Mouse (Mus musculus) brain, embryonic 18.5 days (tissue): ENCODE measurements around the gene Celsr1.

Experiments
- DNase-seq: peaks from one replicate; pipeline ENCODE4 v3.0.0-alpha.2; 2012; ENCODE audit warnings: low read depth, low spot score

Celsr1 gene

GRCm38 (mm10) chr15:86035913-86036312, 2.3 kb upstream of the Celsr1 start:
- no peak for DNase-seq

GRCm38 (mm10) chr15:86034781-86035360, 1.3 kb upstream of the Celsr1 start:
- DNase-seq: no peak

- DNase-seq: no peak
Measured at GRCm38 (mm10) chr15:86034021-86034523, 495 bp upstream of the Celsr1 start.

GRCm38 (mm10) chr15:86032811-86033190, 776 bp downstream of the Celsr1 start:
- no peak for DNase-seq

GRCm38 (mm10) chr15:86029981-86030380, 3.6 kb downstream of the Celsr1 start:
- no peak for DNase-seq

GRCm38 (mm10) chr15:86027871-86028270, 5.7 kb downstream of the Celsr1 start:
- DNase-seq: no peak

- no peak for DNase-seq
Measured at GRCm38 (mm10) chr15:86021971-86022370, 11.6 kb downstream of the Celsr1 start.

- no peak for DNase-seq
Measured at GRCm38 (mm10) chr15:86021301-86021700, 12.3 kb downstream of the Celsr1 start.

- DNase-seq: no peak
Measured at GRCm38 (mm10) chr15:86020008-86020407, 13.6 kb downstream of the Celsr1 start.

GRCm38 (mm10) chr15:86018753-86019512, 14.6 kb downstream of the Celsr1 start:
- DNase-seq: no peak

- no peak for DNase-seq
Measured at GRCm38 (mm10) chr15:86017336-86017735, 16.2 kb downstream of the Celsr1 start.

GRCm38 (mm10) chr15:86015860-86016541, 17.6 kb downstream of the Celsr1 start:
- no peak for DNase-seq

- no peak for DNase-seq
Measured at GRCm38 (mm10) chr15:86015026-86015425, 18.6 kb downstream of the Celsr1 start.

- no peak for DNase-seq
Measured at GRCm38 (mm10) chr15:86013656-86014055, 19.9 kb downstream of the Celsr1 start.

GRCm38 (mm10) chr15:86013130-86013529, 20.4 kb downstream of the Celsr1 start:
- no peak for DNase-seq

GRCm38 (mm10) chr15:86007690-86008121, 25.9 kb downstream of the Celsr1 start:
- no peak for DNase-seq

GRCm38 (mm10) chr15:86005691-86006525, 27.7 kb downstream of the Celsr1 start:
- no peak for DNase-seq

- no peak for DNase-seq
Measured at GRCm38 (mm10) chr15:86004048-86004447, 29.5 kb downstream of the Celsr1 start.

GRCm38 (mm10) chr15:86000706-86001292, 32.8 kb downstream of the Celsr1 start:
- DNase-seq: no peak

GRCm38 (mm10) chr15:85998525-85999230, 34.9 kb downstream of the Celsr1 start:
- DNase-seq: no peak
